Mouse (Mus musculus): ENCODE results near the gene Maml3. TPM values are rescaled to one million over a fixed set of nuclear protein-coding genes. Genes with fewer than 3 reads are reported as not detected.

The Maml3 gene
- polyA plus RNA-seq, 1 experiment, result 2.2 TPM

- no peaks in the 10 kb centered on the region for H3K79me3 ChIP-seq (ENCODE audit: low read depth)
- no peak overlapping the region for H3K4me3 ChIP-seq (ENCODE audit: insufficient read depth, poor library complexity, severe bottlenecking)
- H3K79me2 ChIP-seq (ENCODE audit: control insufficient read depth, insufficient read depth), result no peaks in the 10 kb centered on the region
- no peaks in the 10 kb centered on the region for H3K27me3 ChIP-seq (ENCODE audit: control insufficient read depth, insufficient read depth, insufficient read length)
- TF ChIP-seq MYOD1 (IDR thresholded peaks at IDR 0.05; ENCODE audit: control insufficient read depth, insufficient read length, low read depth) (no peak), MAX (IDR thresholded peaks at IDR 0.05) (no peak), MYOG (IDR thresholded peaks at IDR 0.05; ENCODE audit: control insufficient read depth, extremely low read depth, insufficient read length) (no peak), USF1 (IDR thresholded peaks at IDR 0.05; ENCODE audit: low read depth) (no peak), FOSL1 (IDR thresholded peaks at IDR 0.05; ENCODE audit: insufficient read depth, low read length, poor library complexity, severe bottlenecking) (no peak), CTCF (IDR thresholded peaks at IDR 0.05; ENCODE audit: control insufficient read depth, insufficient read depth, insufficient read length) (no peak), CEBPB (IDR thresholded peaks at IDR 0.05; ENCODE audit: low read depth) (no peak)
- H3K36me3 ChIP-seq (ENCODE audit: control insufficient read depth, insufficient read depth), result no peaks in the 10 kb centered on the region
- no peak overlapping the region for H3ac ChIP-seq (ENCODE audit: control insufficient read depth, insufficient read length, low read depth)
Measured at GRCm38 (mm10) chr3:51672631-51673030, 432.2 kb downstream of the Maml3 start.

GRCm38 (mm10) chr3:51671071-51671469 is 433.8 kb downstream of the Maml3 start:
- Histone ChIP-seq H3K27me3 (ENCODE audit: control insufficient read depth, insufficient read depth, insufficient read length) (no peaks in the 10 kb centered on the region), H3K36me3 (ENCODE audit: control insufficient read depth, insufficient read depth) (no peaks in the 10 kb centered on the region), H3K4me3 (ENCODE audit: insufficient read depth, poor library complexity, severe bottlenecking) (no peak overlapping the region), H3ac (ENCODE audit: control insufficient read depth, insufficient read length, low read depth) (no peak overlapping the region), H3K79me3 (ENCODE audit: low read depth) (no peaks in the 10 kb centered on the region), H3K79me2 (ENCODE audit: control insufficient read depth, insufficient read depth) (no peaks in the 10 kb centered on the region)
- TF ChIP-seq CTCF (IDR thresholded peaks at IDR 0.05; ENCODE audit: control insufficient read depth, insufficient read depth, insufficient read length) (no peak), MYOD1 (IDR thresholded peaks at IDR 0.05; ENCODE audit: control insufficient read depth, insufficient read length, low read depth) (no peak), MAX (IDR thresholded peaks at IDR 0.05) (no peak), USF1 (IDR thresholded peaks at IDR 0.05; ENCODE audit: low read depth) (no peak), FOSL1 (IDR thresholded peaks at IDR 0.05; ENCODE audit: insufficient read depth, low read length, poor library complexity, severe bottlenecking) (no peak), CEBPB (IDR thresholded peaks at IDR 0.05; ENCODE audit: low read depth) (no peak), MYOG (IDR thresholded peaks at IDR 0.05; ENCODE audit: control insufficient read depth, extremely low read depth, insufficient read length) (no peak)

GRCm38 (mm10) chr3:51670414-51671070 is 434.3 kb downstream of the Maml3 start:
- Histone ChIP-seq H3ac (ENCODE audit: control insufficient read depth, insufficient read length, low read depth) (no peak overlapping the region), H3K36me3 (ENCODE audit: control insufficient read depth, insufficient read depth) (no peaks in the 10 kb centered on the region), H3K27me3 (ENCODE audit: control insufficient read depth, insufficient read depth, insufficient read length) (no peaks in the 10 kb centered on the region), H3K4me3 (ENCODE audit: insufficient read depth, poor library complexity, severe bottlenecking) (no peak overlapping the region), H3K79me2 (ENCODE audit: control insufficient read depth, insufficient read depth) (no peaks in the 10 kb centered on the region), H3K79me3 (ENCODE audit: low read depth) (no peaks in the 10 kb centered on the region)
- TF ChIP-seq MAX (IDR thresholded peaks at IDR 0.05) (no peak), USF1 (IDR thresholded peaks at IDR 0.05; ENCODE audit: low read depth) (no peak), CTCF (IDR thresholded peaks at IDR 0.05; ENCODE audit: control insufficient read depth, insufficient read depth, insufficient read length) (no peak), CEBPB (IDR thresholded peaks at IDR 0.05; ENCODE audit: low read depth) (no peak), FOSL1 (IDR thresholded peaks at IDR 0.05; ENCODE audit: insufficient read depth, low read length, poor library complexity, severe bottlenecking) (no peak), MYOG (IDR thresholded peaks at IDR 0.05; ENCODE audit: control insufficient read depth, extremely low read depth, insufficient read length) (no peak), MYOD1 (IDR thresholded peaks at IDR 0.05; ENCODE audit: control insufficient read depth, insufficient read length, low read depth) (peak; percentile 60)

- Histone ChIP-seq H3K4me3 (ENCODE audit: insufficient read depth, poor library complexity, severe bottlenecking) (no peak overlapping the region), H3K79me2 (ENCODE audit: control insufficient read depth, insufficient read depth) (no peaks in the 10 kb centered on the region), H3K27me3 (ENCODE audit: control insufficient read depth, insufficient read depth, insufficient read length) (no peaks in the 10 kb centered on the region), H3K36me3 (ENCODE audit: control insufficient read depth, insufficient read depth) (no peaks in the 10 kb centered on the region), H3K79me3 (ENCODE audit: low read depth) (no peaks in the 10 kb centered on the region), H3ac (ENCODE audit: control insufficient read depth, insufficient read length, low read depth) (no peak overlapping the region)
- TF ChIP-seq CTCF (IDR thresholded peaks at IDR 0.05; ENCODE audit: control insufficient read depth, insufficient read depth, insufficient read length) (no peak), CEBPB (IDR thresholded peaks at IDR 0.05; ENCODE audit: low read depth) (no peak), MYOG (IDR thresholded peaks at IDR 0.05; ENCODE audit: control insufficient read depth, extremely low read depth, insufficient read length) (no peak), MYOD1 (IDR thresholded peaks at IDR 0.05; ENCODE audit: control insufficient read depth, insufficient read length, low read depth) (no peak), FOSL1 (IDR thresholded peaks at IDR 0.05; ENCODE audit: insufficient read depth, low read length, poor library complexity, severe bottlenecking) (no peak), MAX (IDR thresholded peaks at IDR 0.05) (no peak), USF1 (IDR thresholded peaks at IDR 0.05; ENCODE audit: low read depth) (no peak)
Measured at GRCm38 (mm10) chr3:51668607-51669006, 436.3 kb downstream of the Maml3 start.

- Histone ChIP-seq H3K36me3 (ENCODE audit: control insufficient read depth, insufficient read depth) (no peaks in the 10 kb centered on the region), H3K79me2 (ENCODE audit: control insufficient read depth, insufficient read depth) (no peaks in the 10 kb centered on the region), H3K79me3 (ENCODE audit: low read depth) (no peaks in the 10 kb centered on the region), H3K4me3 (ENCODE audit: insufficient read depth, poor library complexity, severe bottlenecking) (no peak overlapping the region), H3K27me3 (ENCODE audit: control insufficient read depth, insufficient read depth, insufficient read length) (no peaks in the 10 kb centered on the region), H3ac (ENCODE audit: control insufficient read depth, insufficient read length, low read depth) (no peak overlapping the region)
- TF ChIP-seq MAX (IDR thresholded peaks at IDR 0.05) (no peak), CTCF (IDR thresholded peaks at IDR 0.05; ENCODE audit: control insufficient read depth, insufficient read depth, insufficient read length) (no peak)
Measured at GRCm38 (mm10) chr3:51662557-51662956, 442.3 kb downstream of the Maml3 start.

Measured in C2C12 (cell line).